Mouse (Mus musculus): ENCODE measurements around the gene Ddx46. TPM values are rescaled to one million over a fixed set of nuclear protein-coding genes. Genes with fewer than 3 reads are reported as not detected.

The Ddx46 gene
- total RNA-seq, 4 experiments from 2014 or later: 41.8 to 48.4 (median 46.2) TPM

- no peak for DNase-seq (ENCODE audit: low spot score in 2 of 2)
Observed at GRCm38 (mm10) chr13:55721516-55721915, 86.7 kb downstream of the Ddx46 start.

GRCm38 (mm10) chr13:55721995-55722394 lies 87.2 kb downstream of the Ddx46 start:
- DNase-seq (ENCODE audit: low spot score in 2 of 2): no peak

- no peak for DNase-seq (ENCODE audit: low spot score in 2 of 2)
Observed at GRCm38 (mm10) chr13:55726598-55727119, 91.8 kb downstream of the Ddx46 start.

- DNase-seq (ENCODE audit: low spot score in 2 of 2): peak; percentile 41 to 75
Observed at GRCm38 (mm10) chr13:55727120-55727838, 92.5 kb downstream of the Ddx46 start, which contains the start of gene Pcbd2. Gene Pcbd2 (plus strand): TSS chr13:55727368.

- peak; percentile 51 to 59 for DNase-seq (ENCODE audit: low spot score in 2 of 2)
Observed at GRCm38 (mm10) chr13:55727839-55728238, 93.0 kb downstream of the Ddx46 start.

GRCm38 (mm10) chr13:55730716-55731115 lies 95.9 kb downstream of the Ddx46 start:
- DNase-seq (ENCODE audit: low spot score in 2 of 2): no peak

Other genes starting within 250 kb of the Ddx46 start
- not detected for gene Slc34a1, start 236.8 kb upstream of the Ddx46 start, total RNA-seq (2022)
- gene Pfn3, start 219.8 kb upstream of the Ddx46 start, total RNA-seq (2022): not detected
- gene F12, start 208.2 kb upstream of the Ddx46 start, total RNA-seq (2022): 1 to 10 TPM in 1 of 4 experiments, under 1 TPM in 2, not detected in 1; 0.43 to 1.5 (median 0.74) TPM
- 10 to 100 TPM; 61.4 to 74.2 (median 67.5) TPM for gene Grk6, start 190.0 kb upstream of the Ddx46 start, total RNA-seq (2022)
- 10 to 100 TPM; 57.5 to 73.5 (median 60.4) TPM for gene Prr7, start 170.8 kb upstream of the Ddx46 start, total RNA-seq (2022)
- 100 to 1,000 TPM; 295 to 399 (median 333) TPM for gene Dbn1, start 146.9 kb upstream of the Ddx46 start, total RNA-seq (2022)
- gene Pdlim7, start 121.4 kb upstream of the Ddx46 start, total RNA-seq (2022): 10 to 100 TPM; 88.7 to 99.2 (median 95.5) TPM
- 10 to 100 TPM in 2 of 4 experiments, 1 to 10 TPM in 2; 6.4 to 20.4 (median 12.1) TPM for gene Dok3, start 105.7 kb upstream of the Ddx46 start, total RNA-seq (2022)
- gene Ddx41, start 98.4 kb upstream of the Ddx46 start, total RNA-seq (2022): 10 to 100 TPM; 54.4 to 64.1 (median 56.3) TPM
- 100 to 1,000 TPM in 2 of 4 experiments, 10 to 100 TPM in 2; 84.9 to 113 (median 94.5) TPM for gene Fam193b, start 63.9 kb upstream of the Ddx46 start, total RNA-seq (2022)
- 100 to 1,000 TPM; 124 to 139 (median 130) TPM for gene Tmed9, start 61.3 kb upstream of the Ddx46 start, total RNA-seq (2022)
- 10 to 100 TPM; 21.5 to 28.7 (median 24.8) TPM for gene B4galt7, start 35.1 kb upstream of the Ddx46 start, total RNA-seq (2022)
- gene Caml, start 12.0 kb upstream of the Ddx46 start, total RNA-seq (2022): 10 to 100 TPM; 41.5 to 54.7 (median 46.1) TPM
- gene B230219D22Rik, start 58.1 kb downstream of the Ddx46 start, total RNA-seq (2022): 10 to 100 TPM; 67.1 to 69.6 (median 68.9) TPM
- gene Txndc15, start 79.6 kb downstream of the Ddx46 start, total RNA-seq (2022): 10 to 100 TPM; 68.6 to 75.2 (median 72.6) TPM
- 10 to 100 TPM; 28.8 to 41.8 (median 38.5) TPM for gene Pcbd2, start 92.3 kb downstream of the Ddx46 start, total RNA-seq (2022)
- gene Catsper3, start 149.5 kb downstream of the Ddx46 start, total RNA-seq (2022): under 1 TPM; 0.29 to 0.64 (median 0.48) TPM
- not detected for gene Pitx1, start 201.2 kb downstream of the Ddx46 start, total RNA-seq (2022)

All from layer of hippocampus, adult 8-10 months (tissue).